Mouse (Mus musculus) neural tube, embryonic 14.5 days (tissue): ENCODE measurements around the gene Plin5. TPM values are rescaled to one million over a fixed set of nuclear protein-coding genes. Genes with fewer than 3 reads are reported as not detected.

Experiments
- ATAC-seq: fragments of 200-750 bp; cut with Nextera tagmentation; 2 replicates; pipeline ENCODE4 v1.8.0; 2017; ENCODE audit warnings: low read depth, mild to moderate bottlenecking, moderate TSS enrichment, moderate library complexity
- H3K27ac ChIP-seq: fragments of 300-500 bp; sonication (generic); 2 replicates; pipeline ENCODE4 v1.5.1; 2014; ENCODE audit warnings: low read depth, mild to moderate bottlenecking, control low read depth, low read length, moderate library complexity, mixed read lengths
- H3K27me3 ChIP-seq: fragments of 300-500 bp; sonication (generic); 2 replicates; pipeline ENCODE4 v1.6.1; 2014; ENCODE audit warnings: low read length; ENCODE audit not compliant: control insufficient read depth, insufficient read depth
- H3K36me3 ChIP-seq: fragments of 300-500 bp; sonication (generic); 2 replicates; pipeline ENCODE4 v1.6.1; 2014; ENCODE audit warnings: low read length, mixed read lengths; ENCODE audit not compliant: control insufficient read depth, insufficient read depth
- H3K4me1 ChIP-seq: fragments of 300-500 bp; sonication (generic); 2 replicates; pipeline ENCODE4 v1.6.1; 2014; ENCODE audit warnings: low read length; ENCODE audit not compliant: control insufficient read depth, insufficient read depth
- H3K4me2 ChIP-seq: fragments of 300-500 bp; sonication (generic); 2 replicates; pipeline ENCODE4 v1.6.1; 2014; ENCODE audit warnings: mild to moderate bottlenecking, low read depth, low read length, control low read depth
- H3K4me3 ChIP-seq: fragments of 300-500 bp; sonication (generic); 2 replicates; pipeline ENCODE4 v1.5.1; 2014; ENCODE audit warnings: low read depth, low read length, control low read depth, mixed read lengths
- H3K9ac ChIP-seq: fragments of 300-500 bp; sonication (generic); replicated peaks from 2 replicates; pipeline ENCODE4 v1.6.1; 2014; ENCODE audit warnings: low read depth, mild to moderate bottlenecking, control low read depth, low read length, mixed read lengths
- H3K9me3 ChIP-seq: fragments of 300-500 bp; sonication (generic); 2 replicates; pipeline ENCODE4 v1.6.1; 2016; ENCODE audit warnings: low read length; ENCODE audit not compliant: control insufficient read depth
- WGBS: fragments of 180-500 bp; shearing (Covaris S2); extraction: QIAGEN DNeasy Blood & Tissue Kit; methylation state at CpG from one replicate; pipeline ENCODE4 v1.1.7; 2014; 5-methylcytosine and 5-hydroxymethylcytosine counted together
- polyA plus RNA-seq: library from polyadenylated mRNA; unstranded; fragments of >200 nt; fragmentation: Nextera tagmentation; extraction: Ambion mirVana; gene quantifications from 2 replicates; pipeline ENCODE4 v1.2.1, GENCODE M21; 2014

Gene Plin5
- polyA plus RNA-seq: 0.95 and 1.9 TPM in 2 replicates

- peak within 1 kb of the TSS; percentile 41 for H3K4me2 ChIP-seq
- peaks cover 2% of the 10 kb centered on the region; the same call in 1 of the 2 replicates for H3K9me3 ChIP-seq
- H3K4me1 ChIP-seq: no peaks in the 10 kb centered on the region
- peak; percentile 25; the same call in 1 of the 2 replicates for ATAC-seq
- no peak within 1 kb of the TSS for H3K27ac ChIP-seq
- H3K9ac ChIP-seq: no peak within 1 kb of the TSS
- peaks cover 35% of the 10 kb centered on the region for H3K27me3 ChIP-seq
- 2% methylated on average over 26 of the region's 27 CpGs for WGBS
- H3K36me3 ChIP-seq: no peaks in the 10 kb centered on the region
- H3K4me3 ChIP-seq: peak within 1 kb of the TSS; percentile 18
Observed at GRCm38 (mm10) chr17:56117251-56117710, at the start of gene Plin5. Plin5 (minus strand) TSS chr17:56117596.

- Histone ChIP-seq H3K9ac (no peak overlapping the region), H3K4me2 (no peak overlapping the region), H3K27ac (0 out of 2 replicates have a peak overlapping the region, but pooled peaks have one; percentile 10), H3K4me3 (no peak overlapping the region), H3K9me3 (no peaks in the 10 kb centered on the region), H3K27me3 (no peaks in the 10 kb centered on the region), H3K36me3 (no peaks in the 10 kb centered on the region), H3K4me1 (peaks cover 10% of the 10 kb centered on the region)
- 18% methylated on average over 11 of the region's 11 CpGs for WGBS
- ATAC-seq: no peak
Observed at GRCm38 (mm10) chr17:56165671-56166070, 48.3 kb upstream of the Plin5 start.

GRCm38 (mm10) chr17:56164510-56164909, 47.1 kb upstream of the Plin5 start:
- 81% methylated on average over 3 of the region's 3 CpGs for WGBS
- Histone ChIP-seq H3K4me2 (no peak overlapping the region), H3K4me3 (no peak overlapping the region), H3K27ac (no peak overlapping the region), H3K36me3 (no peaks in the 10 kb centered on the region), H3K27me3 (no peaks in the 10 kb centered on the region), H3K9ac (no peak overlapping the region), H3K4me1 (peaks cover 10% of the 10 kb centered on the region), H3K9me3 (no peaks in the 10 kb centered on the region)
- no peak for ATAC-seq

- Histone ChIP-seq H3K4me3 (no peak overlapping the region), H3K36me3 (no peaks in the 10 kb centered on the region), H3K4me1 (peaks cover 10% of the 10 kb centered on the region), H3K9ac (no peak overlapping the region), H3K27me3 (no peaks in the 10 kb centered on the region), H3K4me2 (no peak overlapping the region), H3K27ac (no peak overlapping the region), H3K9me3 (no peaks in the 10 kb centered on the region)
- WGBS: 83% methylated on average over 6 of the region's 6 CpGs
- ATAC-seq: no peak
Observed at GRCm38 (mm10) chr17:56163523-56164102, 46.2 kb upstream of the Plin5 start.

GRCm38 (mm10) chr17:56162231-56162774, 44.9 kb upstream of the Plin5 start, which contains the start of gene Tnfaip8l1:
Tnfaip8l1 (plus strand) TSS chr17:56162477.
- peak; percentile 97 for ATAC-seq
- H3K9me3 ChIP-seq: no peaks in the 10 kb centered on the region
- H3K4me1 ChIP-seq: peaks cover 10% of the 10 kb centered on the region
- peak within 1 kb of the TSS; percentile 56 for H3K9ac ChIP-seq
- H3K27me3 ChIP-seq: peaks cover 3% of the 10 kb centered on the region; the same call in 1 of the 2 replicates
- H3K27ac ChIP-seq: 0 out of 2 replicates have a peak within 1 kb of the TSS, but pooled peaks have one; percentile 39
- H3K4me3 ChIP-seq: peak within 1 kb of the TSS; percentile 40
- H3K36me3 ChIP-seq: no peaks in the 10 kb centered on the region
- 1% methylated on average over 30 of the region's 30 CpGs for WGBS
- H3K4me2 ChIP-seq: peak within 1 kb of the TSS; percentile 68

GRCm38 (mm10) chr17:56159729-56160128, 42.3 kb upstream of the Plin5 start:
- H3K4me3 ChIP-seq: no peak overlapping the region
- H3K4me1 ChIP-seq: peaks cover 10% of the 10 kb centered on the region
- no peak for ATAC-seq
- H3K9me3 ChIP-seq: no peaks in the 10 kb centered on the region
- H3K9ac ChIP-seq: no peak overlapping the region
- no peaks in the 10 kb centered on the region for H3K36me3 ChIP-seq
- H3K4me2 ChIP-seq: no peak overlapping the region
- peaks cover 3% of the 10 kb centered on the region; the same call in 1 of the 2 replicates for H3K27me3 ChIP-seq
- 4% methylated on average over 9 of the region's 9 CpGs for WGBS
- no peak overlapping the region for H3K27ac ChIP-seq

GRCm38 (mm10) chr17:56153643-56154042, 36.2 kb upstream of the Plin5 start:
- Histone ChIP-seq H3K4me2 (no peak overlapping the region), H3K9me3 (no peaks in the 10 kb centered on the region), H3K4me3 (no peak overlapping the region), H3K9ac (no peak overlapping the region), H3K27me3 (peaks cover 12% of the 10 kb centered on the region; the same call in 1 of the 2 replicates), H3K36me3 (no peaks in the 10 kb centered on the region), H3K27ac (no peak overlapping the region; the same call in 1 of the 2 replicates), H3K4me1 (0 out of 2 replicates have a peak, but pooled peaks cover 6% of the 10 kb centered on the region)
- 14% methylated on average over 9 of the region's 9 CpGs for WGBS
- ATAC-seq: peak; percentile 64; the same call in 1 of the 2 replicates

GRCm38 (mm10) chr17:56149897-56150296, 32.5 kb upstream of the Plin5 start:
- WGBS: 37% methylated on average over 2 of the region's 2 CpGs

More at GRCm38 (mm10) chr17:56149897-56150296, 32.5 kb upstream of the Plin5 start:
- Histone ChIP-seq H3K4me1 (0 out of 2 replicates have a peak, but pooled peaks cover 6% of the 10 kb centered on the region), H3K9ac (no peak overlapping the region), H3K4me2 (no peak overlapping the region), H3K9me3 (no peaks in the 10 kb centered on the region), H3K27ac (no peak overlapping the region), H3K27me3 (peaks cover 10% of the 10 kb centered on the region; the same call in 1 of the 2 replicates), H3K36me3 (no peaks in the 10 kb centered on the region), H3K4me3 (no peak overlapping the region)
- no peak for ATAC-seq
